Mouse (Mus musculus): ENCODE results near the gene Ikzf3. TPM values are rescaled to one million over a fixed set of nuclear protein-coding genes. Genes with fewer than 3 reads are reported as not detected.

Gene Ikzf3
- polyA plus RNA-seq, 2 experiments: 0.05 to 0.15 TPM

GRCm38 (mm10) chr11:98464516-98464915 lies 81.3 kb downstream of the Ikzf3 start:
- Histone ChIP-seq H3K27me3 (ENCODE audit: control insufficient read depth, insufficient read depth, low read length) (peaks cover 10% of the 10 kb centered on the region), H3K9ac (replicated peaks) (no peak overlapping the region), H3K27ac (no peak overlapping the region), H3K36me3 (replicated peaks; ENCODE audit: control insufficient read depth, insufficient read depth, low read depth) (no peaks in the 10 kb centered on the region), H3K9me3 (ENCODE audit: control insufficient read depth, low read length) (no peaks in the 10 kb centered on the region), H3K4me1 (replicated peaks; ENCODE audit: control insufficient read depth in 2 of 2, insufficient read depth in 2 of 2, low read length in 1 of 2) (no peaks in the 10 kb centered on the region), H3K4me2 (ENCODE audit: low read depth) (no peak overlapping the region), H3K4me3 (ENCODE audit: insufficient read depth in 1 of 2, low read depth in 2 of 2, low read length in 2 of 2) (no peak overlapping the region)
- DNase-seq (ENCODE audit: low read depth in 3 of 3, low spot score in 3 of 3) (no peak), ATAC-seq (ENCODE audit: insufficient read depth) (no peak)
- TF ChIP-seq EP300 (IDR thresholded peaks at IDR 0.05; ENCODE audit: low read depth) (no peak), CTCF (IDR thresholded peaks at IDR 0.05; ENCODE audit: low read depth) (no peak)
- 50% methylated on average over 5 of the region's 6 CpGs for WGBS (ENCODE audit: insufficient replicate concordance)

GRCm38 (mm10) chr11:98463911-98464310 lies 81.9 kb downstream of the Ikzf3 start:
- TF ChIP-seq CTCF (IDR thresholded peaks at IDR 0.05; ENCODE audit: low read depth) (no peak), EP300 (IDR thresholded peaks at IDR 0.05; ENCODE audit: low read depth) (no peak)
- no peaks in the 10 kb centered on the region for H3K9me3 ChIP-seq (ENCODE audit: control insufficient read depth, low read length)
- H3K4me1 ChIP-seq (replicated peaks; ENCODE audit: control insufficient read depth in 2 of 2, insufficient read depth in 2 of 2, low read length in 1 of 2): no peaks in the 10 kb centered on the region
- no peak overlapping the region for H3K4me2 ChIP-seq (ENCODE audit: low read depth)
- ATAC-seq (ENCODE audit: insufficient read depth) (no peak), DNase-seq (ENCODE audit: low read depth in 3 of 3, low spot score in 3 of 3) (no peak)
- H3K27ac ChIP-seq: no peak overlapping the region
- no peak overlapping the region for H3K9ac ChIP-seq (replicated peaks)
- H3K4me3 ChIP-seq (ENCODE audit: insufficient read depth in 1 of 2, low read depth in 2 of 2, low read length in 2 of 2): no peak overlapping the region
- WGBS (ENCODE audit: insufficient replicate concordance): 59% methylated on average over 9 of the region's 9 CpGs
- no peaks in the 10 kb centered on the region for H3K36me3 ChIP-seq (replicated peaks; ENCODE audit: control insufficient read depth, insufficient read depth, low read depth)
- H3K27me3 ChIP-seq (ENCODE audit: control insufficient read depth, insufficient read depth, low read length): peaks cover 15% of the 10 kb centered on the region

GRCm38 (mm10) chr11:98462255-98462654 lies 83.6 kb downstream of the Ikzf3 start:
- no peaks in the 10 kb centered on the region for H3K9me3 ChIP-seq (ENCODE audit: control insufficient read depth, low read length)
- TF ChIP-seq CTCF (IDR thresholded peaks at IDR 0.05; ENCODE audit: low read depth) (no peak), EP300 (IDR thresholded peaks at IDR 0.05; ENCODE audit: low read depth) (no peak)
- WGBS (ENCODE audit: insufficient replicate concordance): 73% methylated on average over 6 of the region's 6 CpGs

GRCm38 (mm10) chr11:98461109-98461720 lies 84.6 kb downstream of the Ikzf3 start:
- H3K27me3 ChIP-seq (ENCODE audit: control insufficient read depth, insufficient read depth, low read length): peaks cover 33% of the 10 kb centered on the region
- H3K27ac ChIP-seq: no peak overlapping the region
- TF ChIP-seq CTCF (IDR thresholded peaks at IDR 0.05; ENCODE audit: low read depth) (no peak), EP300 (IDR thresholded peaks at IDR 0.05; ENCODE audit: low read depth) (no peak)
- peaks cover 0 to 5% of the 10 kb centered on the region in 2 experiments; a peak in 1 of 4 replicates for H3K4me1 ChIP-seq (replicated peaks; ENCODE audit: control insufficient read depth in 2 of 2, insufficient read depth in 2 of 2, low read length in 1 of 2)
- 34% methylated on average over 6 of the region's 6 CpGs for WGBS (ENCODE audit: insufficient replicate concordance)
- no peak for DNase-seq (ENCODE audit: low read depth in 3 of 3, low spot score in 3 of 3)
- no peak overlapping the region for H3K9ac ChIP-seq (replicated peaks)
- no peaks in the 10 kb centered on the region for H3K9me3 ChIP-seq (ENCODE audit: control insufficient read depth, low read length)
- ATAC-seq (ENCODE audit: insufficient read depth): no peak
- no peak overlapping the region for H3K4me3 ChIP-seq (ENCODE audit: insufficient read depth in 1 of 2, low read depth in 2 of 2, low read length in 2 of 2)
- H3K36me3 ChIP-seq (replicated peaks; ENCODE audit: control insufficient read depth, insufficient read depth, low read depth): no peaks in the 10 kb centered on the region
- no peak overlapping the region for H3K4me2 ChIP-seq (ENCODE audit: low read depth)

More at GRCm38 (mm10) chr11:98462255-98462654, 83.6 kb downstream of the Ikzf3 start:
- no peak overlapping the region for H3K27ac ChIP-seq
- DNase-seq (ENCODE audit: low read depth in 3 of 3, low spot score in 3 of 3) (no peak), ATAC-seq (ENCODE audit: insufficient read depth) (no peak)
- no peak overlapping the region for H3K9ac ChIP-seq (replicated peaks)
- no peak overlapping the region for H3K4me3 ChIP-seq (ENCODE audit: insufficient read depth in 1 of 2, low read depth in 2 of 2, low read length in 2 of 2)
- 0 out of 4 replicates have a peak, but pooled peaks cover 0 to 5% of the 10 kb centered on the region in 2 experiments for H3K4me1 ChIP-seq (replicated peaks; ENCODE audit: control insufficient read depth in 2 of 2, insufficient read depth in 2 of 2, low read length in 1 of 2)
- H3K27me3 ChIP-seq (ENCODE audit: control insufficient read depth, insufficient read depth, low read length): peaks cover 30% of the 10 kb centered on the region
- no peaks in the 10 kb centered on the region for H3K36me3 ChIP-seq (replicated peaks; ENCODE audit: control insufficient read depth, insufficient read depth, low read depth)
- H3K4me2 ChIP-seq (ENCODE audit: low read depth): no peak overlapping the region

- Histone ChIP-seq H3K9me3 (ENCODE audit: control insufficient read depth, low read length) (no peaks in the 10 kb centered on the region), H3K36me3 (replicated peaks; ENCODE audit: control insufficient read depth, insufficient read depth, low read depth) (no peaks in the 10 kb centered on the region), H3K9ac (replicated peaks) (no peak overlapping the region), H3K27ac (no peak overlapping the region), H3K27me3 (ENCODE audit: control insufficient read depth, insufficient read depth, low read length) (peaks cover 33% of the 10 kb centered on the region), H3K4me3 (ENCODE audit: insufficient read depth in 1 of 2, low read depth in 2 of 2, low read length in 2 of 2) (no peak overlapping the region), H3K4me1 (replicated peaks; ENCODE audit: control insufficient read depth in 2 of 2, insufficient read depth in 2 of 2, low read length in 1 of 2) (peaks cover 0 to 5% of the 10 kb centered on the region in 2 experiments; a peak in 1 of 4 replicates), H3K4me2 (ENCODE audit: low read depth) (no peak overlapping the region)
- TF ChIP-seq EP300 (IDR thresholded peaks at IDR 0.05; ENCODE audit: low read depth) (no peak), CTCF (IDR thresholded peaks at IDR 0.05; ENCODE audit: low read depth) (no peak)
- WGBS (ENCODE audit: insufficient replicate concordance): 68% methylated on average over 9 of the region's 9 CpGs
- DNase-seq (ENCODE audit: low read depth in 3 of 3, low spot score in 3 of 3): no peak
- no peak for ATAC-seq (ENCODE audit: insufficient read depth)
These were observed 86.0 kb downstream of the Ikzf3 start for GRCm38 (mm10) chr11:98459860-98460259.
